Mouse (Mus musculus): ENCODE results near the gene Cdc42ep1. TPM values are rescaled to one million over a fixed set of nuclear protein-coding genes. Genes with fewer than 3 reads are reported as not detected.
A peak's percentile ranks its signal among the peaks of the same experiment; 100 is the strongest.
"Not testable (repeated sequence)": the region's sequence is repeated elsewhere in the genome, so short reads cannot be mapped to it uniquely, and the experiment has no call there.

The Cdc42ep1 gene
- polyA plus RNA-seq, 1 experiment from 2014 or later: 11.5 TPM

DNA sequence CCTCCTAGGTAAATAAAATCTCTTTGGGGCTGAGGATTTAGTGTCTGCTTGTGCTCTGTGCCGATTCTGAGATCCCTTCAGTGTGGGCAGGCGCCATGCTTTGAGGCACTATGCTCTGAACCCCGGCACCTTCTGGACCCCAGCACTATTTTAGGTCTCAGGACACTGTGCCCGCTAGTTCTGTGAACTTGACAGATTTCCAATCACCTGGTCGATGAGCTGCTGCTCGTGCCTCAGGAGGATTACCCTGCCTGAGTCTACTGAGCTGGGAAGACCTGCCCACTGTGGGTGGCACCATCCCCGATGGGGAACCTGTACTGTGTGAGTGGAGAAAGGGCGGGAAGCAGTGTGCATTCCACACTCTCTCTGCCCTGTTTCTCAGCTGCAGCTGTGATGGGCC lies 32.6 kb downstream of the Cdc42ep1 start:
- Histone ChIP-seq H3K27ac (replicated peaks) (no peak overlapping the region), H3K9me3 (no peaks in the 10 kb centered on the region), H3K4me2 (no peak overlapping the region), H3K9ac (peak overlapping the region; percentile 91; the same call in 1 of the 2 replicates), H3K4me1 (replicated peaks) (peaks cover 39% of the 10 kb centered on the region), H3K27me3 (no peaks in the 10 kb centered on the region), H3K4me3 (no peak overlapping the region), H3K36me3 (0 out of 2 replicates have a peak, but pooled peaks cover 2% of the 10 kb centered on the region)
- no peak for ATAC-seq (ENCODE audit: low read depth)
- WGBS: 85% methylated on average over 8 of the region's 8 CpGs

DNA sequence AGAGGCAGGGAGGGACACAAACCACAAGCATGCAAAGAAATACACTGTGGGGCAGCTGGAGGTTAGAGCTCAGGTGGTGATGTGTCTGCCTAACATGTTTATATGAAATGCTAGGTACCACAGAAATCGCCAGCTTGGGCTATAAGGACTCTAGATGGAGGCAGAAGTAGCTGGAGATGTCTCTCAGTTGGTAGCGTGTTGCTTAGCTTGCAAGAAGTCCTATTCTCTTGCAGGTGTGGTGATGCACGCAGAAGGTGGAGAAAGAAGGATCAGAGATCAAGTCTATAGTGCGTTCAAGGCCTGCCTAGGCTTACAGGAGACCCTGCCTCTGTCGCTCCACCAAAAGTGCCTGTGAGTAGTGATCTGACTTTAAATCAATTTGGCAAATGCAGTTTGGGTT lies 33.1 kb downstream of the Cdc42ep1 start:
- 74% methylated on average over 5 of the region's 5 CpGs for WGBS
- peaks cover 6% of the 10 kb centered on the region; the same call in 1 of the 2 replicates for H3K36me3 ChIP-seq
- no peaks in the 10 kb centered on the region for H3K27me3 ChIP-seq
- H3K4me2 ChIP-seq: peak overlapping the region; percentile 92
- peak overlapping the region; percentile 91 for H3K9ac ChIP-seq
- H3K4me3 ChIP-seq: peak overlapping the region; percentile 79; the same call in 1 of the 2 replicates
- no peak for ATAC-seq (ENCODE audit: low read depth)
- H3K9me3 ChIP-seq: no peaks in the 10 kb centered on the region
- peak overlapping the region; percentile 99 for H3K27ac ChIP-seq (replicated peaks)
- peaks cover 39% of the 10 kb centered on the region for H3K4me1 ChIP-seq (replicated peaks)

DNA sequence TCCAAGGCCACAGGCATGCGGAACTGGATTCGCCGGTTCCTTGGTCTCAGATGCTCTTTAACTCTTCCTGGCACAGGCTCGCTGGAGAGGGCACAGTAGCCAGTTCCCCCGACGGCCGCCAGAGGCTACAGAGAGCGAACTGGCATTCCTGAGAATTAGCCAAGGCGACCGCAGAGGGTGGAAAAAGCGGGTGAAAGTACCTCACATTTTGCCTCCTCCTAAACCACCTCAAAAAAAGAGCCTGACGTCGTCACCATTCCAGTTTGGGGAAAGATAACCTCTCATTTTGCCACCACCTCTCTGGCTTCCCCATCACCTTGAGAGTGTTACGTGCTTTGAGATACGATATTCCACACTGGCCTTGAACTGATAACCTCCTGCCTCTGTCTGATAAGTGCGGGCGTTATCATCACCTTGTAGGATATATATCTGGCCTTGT lies 33.9 kb downstream of the Cdc42ep1 start:
- ATAC-seq (ENCODE audit: low read depth): peak; percentile 34; the same call in 1 of the 2 replicates
- Histone ChIP-seq H3K9me3 (no peaks in the 10 kb centered on the region), H3K4me2 (peak overlapping the region; percentile 92), H3K27me3 (no peaks in the 10 kb centered on the region), H3K36me3 (peaks cover 14% of the 10 kb centered on the region), H3K4me3 (peak overlapping the region; percentile 79), H3K9ac (peak overlapping the region; percentile 91), H3K4me1 (replicated peaks) (peaks cover 39% of the 10 kb centered on the region), H3K27ac (replicated peaks) (peak overlapping the region; percentile 99)
- 3% methylated on average over 17 of the region's 17 CpGs for WGBS

GRCm38 (mm10) chr15:78876991-78877809 lies 34.8 kb downstream of the Cdc42ep1 start, which contains the start of gene Gga1:
Gga1 (plus strand) TSS chr15:78877190.
- Histone ChIP-seq H3K4me2 (peak within 1 kb of the TSS; percentile 92), H3K9me3 (no peaks in the 10 kb centered on the region), H3K9ac (peak within 1 kb of the TSS; percentile 91), H3K4me3 (peak within 1 kb of the TSS; percentile 79), H3K27me3 (no peaks in the 10 kb centered on the region), H3K4me1 (replicated peaks) (peaks cover 39% of the 10 kb centered on the region), H3K27ac (replicated peaks) (peak within 1 kb of the TSS; percentile 99), H3K36me3 (peaks cover 23% of the 10 kb centered on the region)
- peak; percentile 90 for ATAC-seq (ENCODE audit: low read depth)
- WGBS: under 1% methylated on average over 61 of the region's 95 CpGs

DNA sequence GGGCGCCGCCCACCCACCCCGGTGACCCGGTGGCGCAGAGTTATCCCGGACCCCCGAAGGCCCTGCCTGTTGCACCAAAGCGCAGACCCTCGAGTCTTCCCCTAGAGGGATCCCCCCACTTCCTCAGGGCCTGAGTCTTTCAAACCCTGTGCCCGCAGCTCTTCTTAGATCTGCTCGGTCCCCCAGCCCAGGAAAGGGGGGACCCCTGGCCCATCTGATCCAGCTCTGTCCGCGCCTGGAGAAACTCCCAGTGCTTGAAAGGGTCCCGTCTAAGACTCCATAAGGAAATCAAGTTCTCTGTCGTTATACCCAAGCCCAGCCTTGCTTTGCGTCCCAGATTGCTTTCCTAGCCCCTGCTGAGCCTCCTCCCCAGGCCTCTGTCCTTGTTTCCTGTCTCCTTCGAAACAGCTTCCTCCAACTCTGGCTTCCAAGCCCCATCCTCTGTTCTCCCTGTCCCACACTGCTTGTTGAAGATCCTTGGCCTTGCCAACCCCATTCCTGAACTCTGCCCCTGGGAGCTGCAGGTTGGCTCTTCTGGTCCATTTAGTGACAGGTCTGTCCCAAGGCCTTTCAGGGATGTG lies 35.5 kb downstream of the Cdc42ep1 start:
- 0% methylated on average over 15 of the region's 17 CpGs for WGBS
- Histone ChIP-seq H3K4me2 (peak overlapping the region; percentile 92), H3K4me1 (replicated peaks) (peaks cover 39% of the 10 kb centered on the region), H3K27me3 (no peaks in the 10 kb centered on the region), H3K36me3 (peaks cover 30% of the 10 kb centered on the region), H3K4me3 (peak overlapping the region; percentile 79), H3K9ac (peak overlapping the region; percentile 91), H3K27ac (replicated peaks) (peak overlapping the region; percentile 99), H3K9me3 (no peaks in the 10 kb centered on the region)
- ATAC-seq (ENCODE audit: low read depth): peak; percentile 42; the same call in 1 of the 2 replicates

GRCm38 (mm10) chr15:78878792-78879516 lies 36.5 kb downstream of the Cdc42ep1 start:
- not testable (repeated sequence) for H3K4me3 ChIP-seq; H3K27me3 ChIP-seq; H3K27ac ChIP-seq (replicated peaks); H3K9me3 ChIP-seq; ATAC-seq (ENCODE audit: low read depth)
- 68% methylated on average over 6 of the region's 7 CpGs for WGBS
- H3K36me3 ChIP-seq: peaks cover 41% of the 10 kb centered on the region
- peak overlapping the region; percentile 92; the same call in 1 of the 2 replicates for H3K4me2 ChIP-seq
- peak overlapping the region; percentile 91; the same call in 1 of the 2 replicates for H3K9ac ChIP-seq
- H3K4me1 ChIP-seq (replicated peaks): peaks cover 35% of the 10 kb centered on the region

DNA sequence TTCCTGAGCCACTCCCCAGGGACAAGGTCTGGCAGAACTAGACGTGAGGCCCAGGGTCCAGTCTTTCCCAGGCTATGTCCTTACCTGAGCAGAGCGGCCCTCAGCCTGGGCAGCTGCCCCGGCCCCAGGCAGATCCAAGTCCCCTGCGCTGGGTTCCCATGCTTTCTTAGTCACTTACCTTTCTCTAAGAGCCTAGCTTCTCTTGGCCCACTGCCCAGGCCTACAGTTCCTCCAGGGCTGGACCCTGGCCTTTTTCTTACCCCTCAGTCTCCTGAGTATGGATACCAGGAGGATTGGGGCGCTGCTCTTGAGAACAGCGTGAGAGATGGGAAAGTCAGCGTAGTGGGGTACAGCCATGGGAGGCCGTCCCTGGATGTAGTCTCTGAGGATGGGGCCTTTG lies 38.0 kb downstream of the Cdc42ep1 start:
- no peak overlapping the region for H3K4me2 ChIP-seq
- H3K9me3 ChIP-seq: no peaks in the 10 kb centered on the region
- H3K36me3 ChIP-seq: peaks cover 54% of the 10 kb centered on the region
- no peaks in the 10 kb centered on the region for H3K27me3 ChIP-seq
- no peak overlapping the region for H3K4me3 ChIP-seq
- peaks cover 29% of the 10 kb centered on the region for H3K4me1 ChIP-seq (replicated peaks)
- 94% methylated on average over 8 of the region's 8 CpGs for WGBS
- peak overlapping the region; percentile 27; the same call in 1 of the 2 replicates for H3K9ac ChIP-seq
- H3K27ac ChIP-seq (replicated peaks): no peak overlapping the region
- no peak for ATAC-seq (ENCODE audit: low read depth)

- H3K9ac ChIP-seq: no peak overlapping the region
- H3K4me2 ChIP-seq: no peak overlapping the region
- ATAC-seq (ENCODE audit: low read depth): no peak
- H3K27me3 ChIP-seq: no peaks in the 10 kb centered on the region
- 88% methylated on average over 3 of the region's 3 CpGs for WGBS
- H3K9me3 ChIP-seq: no peaks in the 10 kb centered on the region
- no peak overlapping the region for H3K4me3 ChIP-seq
- peaks cover 16% of the 10 kb centered on the region for H3K4me1 ChIP-seq (replicated peaks)
- H3K36me3 ChIP-seq: peaks cover 68% of the 10 kb centered on the region
- no peak overlapping the region for H3K27ac ChIP-seq (replicated peaks)
Observed at GRCm38 (mm10) chr15:78881828-78882227, 39.4 kb downstream of the Cdc42ep1 start.

- Histone ChIP-seq H3K27me3 (no peaks in the 10 kb centered on the region), H3K4me1 (replicated peaks) (peaks cover 14% of the 10 kb centered on the region; the same call in 1 of the 2 replicates), H3K4me2 (no peak overlapping the region), H3K9me3 (no peaks in the 10 kb centered on the region), H3K4me3 (no peak overlapping the region), H3K27ac (replicated peaks) (no peak overlapping the region), H3K36me3 (peaks cover 94% of the 10 kb centered on the region), H3K9ac (no peak overlapping the region)
- WGBS: 44% methylated on average over 13 of the region's 13 CpGs
- no peak for ATAC-seq (ENCODE audit: low read depth)
Observed at GRCm38 (mm10) chr15:78889401-78889853, 47.0 kb downstream of the Cdc42ep1 start.

DNA sequence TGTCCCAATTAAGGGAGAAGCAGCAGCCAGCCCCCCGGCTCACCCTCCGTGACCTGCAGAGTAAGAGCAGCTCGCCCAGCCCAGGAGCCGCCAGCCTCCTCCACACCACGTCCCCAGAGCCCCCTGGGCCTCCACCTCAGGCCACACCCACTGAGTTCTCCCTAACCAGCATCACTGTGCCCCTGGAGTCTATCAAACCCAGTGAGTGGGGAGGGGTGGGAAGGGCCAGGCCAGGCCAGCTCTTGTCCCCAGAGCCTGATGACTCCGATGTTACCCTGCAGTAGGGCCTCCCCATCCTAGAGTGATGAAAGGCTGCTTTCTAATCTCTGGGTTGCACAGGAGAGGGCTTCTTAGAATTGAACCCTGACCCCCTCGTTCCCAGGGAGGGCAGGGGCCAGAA lies 50.0 kb downstream of the Cdc42ep1 start:
- Histone ChIP-seq H3K9ac (no peak overlapping the region), H3K27ac (replicated peaks) (no peak overlapping the region), H3K27me3 (no peaks in the 10 kb centered on the region), H3K4me1 (replicated peaks) (peaks cover 21% of the 10 kb centered on the region; the same call in 1 of the 2 replicates), H3K9me3 (no peaks in the 10 kb centered on the region), H3K4me3 (no peak overlapping the region), H3K4me2 (no peak overlapping the region), H3K36me3 (peaks cover 70% of the 10 kb centered on the region)
- WGBS: 67% methylated on average over 7 of the region's 7 CpGs
- no peak for ATAC-seq (ENCODE audit: low read depth)

- no peak for ATAC-seq (ENCODE audit: low read depth)
- H3K9ac ChIP-seq: no peak overlapping the region
- no peak overlapping the region for H3K4me3 ChIP-seq
- peaks cover 15% of the 10 kb centered on the region for H3K27me3 ChIP-seq
- 72% methylated on average over 13 of the region's 13 CpGs for WGBS
- H3K4me1 ChIP-seq (replicated peaks): peaks cover 28% of the 10 kb centered on the region
- H3K9me3 ChIP-seq: no peaks in the 10 kb centered on the region
- H3K36me3 ChIP-seq: peaks cover 48% of the 10 kb centered on the region
- no peak overlapping the region; the same call in 1 of the 2 replicates for H3K27ac ChIP-seq (replicated peaks)
- no peak overlapping the region for H3K4me2 ChIP-seq
Observed at GRCm38 (mm10) chr15:78894726-78895125, 52.3 kb downstream of the Cdc42ep1 start.

All from neural tube, embryonic 13.5 days (tissue).